Mouse (Mus musculus): ENCODE results near the gene Aff3. TPM values are rescaled to one million over a fixed set of nuclear protein-coding genes. Genes with fewer than 3 reads are reported as not detected.

Gene Aff3
- polyA plus RNA-seq, 1 experiment: 1.3 TPM

- peaks cover 10% of the 10 kb centered on the region for H3K4me1 ChIP-seq (ENCODE audit: control insufficient read depth, insufficient read depth, insufficient read length, low read length)
- no peak overlapping the region for H3K4me3 ChIP-seq (ENCODE audit: insufficient read depth, low read depth, low read length)
Observed at GRCm38 (mm10) chr1:38237027-38237787, 427.5 kb downstream of the Aff3 start.

GRCm38 (mm10) chr1:38233121-38233520 lies 431.6 kb downstream of the Aff3 start:
- Histone ChIP-seq H3K4me3 (ENCODE audit: insufficient read depth, low read depth, low read length) (no peak overlapping the region), H3K4me1 (ENCODE audit: control insufficient read depth, insufficient read depth, insufficient read length, low read length) (no peaks in the 10 kb centered on the region), H3K27ac (replicated peaks; ENCODE audit: low read depth, low read length) (no peak overlapping the region)

More at GRCm38 (mm10) chr1:38237027-38237787, 427.5 kb downstream of the Aff3 start:
- no peak overlapping the region for H3K27ac ChIP-seq (replicated peaks; ENCODE audit: low read depth, low read length)

GRCm38 (mm10) chr1:38230041-38230440 lies 434.7 kb downstream of the Aff3 start:
- H3K4me3 ChIP-seq (ENCODE audit: insufficient read depth, low read depth, low read length): no peak overlapping the region
- H3K4me1 ChIP-seq (ENCODE audit: control insufficient read depth, insufficient read depth, insufficient read length, low read length): no peaks in the 10 kb centered on the region
- H3K27ac ChIP-seq (replicated peaks; ENCODE audit: low read depth, low read length): no peak overlapping the region

- H3K4me3 ChIP-seq (ENCODE audit: insufficient read depth, low read depth, low read length): no peak overlapping the region
- no peaks in the 10 kb centered on the region for H3K4me1 ChIP-seq (ENCODE audit: control insufficient read depth, insufficient read depth, insufficient read length, low read length)
- no peak overlapping the region for H3K27ac ChIP-seq (replicated peaks; ENCODE audit: low read depth, low read length)
Observed at GRCm38 (mm10) chr1:38228806-38229205, 435.9 kb downstream of the Aff3 start.

GRCm38 (mm10) chr1:38225166-38225565 lies 439.6 kb downstream of the Aff3 start:
- no peak overlapping the region for H3K27ac ChIP-seq (replicated peaks; ENCODE audit: low read depth, low read length)
- H3K4me3 ChIP-seq (ENCODE audit: insufficient read depth, low read depth, low read length): no peak overlapping the region
- no peaks in the 10 kb centered on the region for H3K4me1 ChIP-seq (ENCODE audit: control insufficient read depth, insufficient read depth, insufficient read length, low read length)

GRCm38 (mm10) chr1:38222160-38222559 lies 442.6 kb downstream of the Aff3 start:
- no peak overlapping the region for H3K27ac ChIP-seq (replicated peaks; ENCODE audit: low read depth, low read length)
- H3K4me3 ChIP-seq (ENCODE audit: insufficient read depth, low read depth, low read length): no peak overlapping the region
- H3K4me1 ChIP-seq (ENCODE audit: control insufficient read depth, insufficient read depth, insufficient read length, low read length): no peaks in the 10 kb centered on the region

GRCm38 (mm10) chr1:38221431-38221830 lies 443.3 kb downstream of the Aff3 start:
- Histone ChIP-seq H3K4me3 (ENCODE audit: insufficient read depth, low read depth, low read length) (no peak overlapping the region), H3K4me1 (ENCODE audit: control insufficient read depth, insufficient read depth, insufficient read length, low read length) (no peaks in the 10 kb centered on the region), H3K27ac (replicated peaks; ENCODE audit: low read depth, low read length) (no peak overlapping the region)

GRCm38 (mm10) chr1:38217912-38218795 lies 446.6 kb downstream of the Aff3 start:
- no peak overlapping the region for H3K27ac ChIP-seq (replicated peaks; ENCODE audit: low read depth, low read length)
- no peak overlapping the region for H3K4me3 ChIP-seq (ENCODE audit: insufficient read depth, low read depth, low read length)
- H3K4me1 ChIP-seq (ENCODE audit: control insufficient read depth, insufficient read depth, insufficient read length, low read length): no peaks in the 10 kb centered on the region

GRCm38 (mm10) chr1:38217098-38217497 lies 447.7 kb downstream of the Aff3 start:
- Histone ChIP-seq H3K4me1 (ENCODE audit: control insufficient read depth, insufficient read depth, insufficient read length, low read length) (no peaks in the 10 kb centered on the region), H3K27ac (replicated peaks; ENCODE audit: low read depth, low read length) (no peak overlapping the region), H3K4me3 (ENCODE audit: insufficient read depth, low read depth, low read length) (no peak overlapping the region)

- no peak overlapping the region for H3K4me3 ChIP-seq (ENCODE audit: insufficient read depth, low read depth, low read length)
- H3K4me1 ChIP-seq (ENCODE audit: control insufficient read depth, insufficient read depth, insufficient read length, low read length): no peaks in the 10 kb centered on the region
- no peak overlapping the region for H3K27ac ChIP-seq (replicated peaks; ENCODE audit: low read depth, low read length)
Observed at GRCm38 (mm10) chr1:38213377-38213776, 451.4 kb downstream of the Aff3 start.

- Histone ChIP-seq H3K27ac (replicated peaks; ENCODE audit: low read depth, low read length) (no peak overlapping the region), H3K4me3 (ENCODE audit: insufficient read depth, low read depth, low read length) (no peak overlapping the region), H3K4me1 (ENCODE audit: control insufficient read depth, insufficient read depth, insufficient read length, low read length) (no peaks in the 10 kb centered on the region)
Observed at GRCm38 (mm10) chr1:38212386-38212785, 452.4 kb downstream of the Aff3 start.

- H3K4me3 ChIP-seq (ENCODE audit: insufficient read depth, low read depth, low read length): no peak overlapping the region
- H3K27ac ChIP-seq (replicated peaks; ENCODE audit: low read depth, low read length): no peak overlapping the region
- no peaks in the 10 kb centered on the region for H3K4me1 ChIP-seq (ENCODE audit: control insufficient read depth, insufficient read depth, insufficient read length, low read length)
Observed at GRCm38 (mm10) chr1:38202475-38203183, 462.1 kb downstream of the Aff3 start.

GRCm38 (mm10) chr1:38201796-38202195 lies 463.0 kb downstream of the Aff3 start:
- Histone ChIP-seq H3K4me3 (ENCODE audit: insufficient read depth, low read depth, low read length) (no peak overlapping the region), H3K27ac (replicated peaks; ENCODE audit: low read depth, low read length) (no peak overlapping the region), H3K4me1 (ENCODE audit: control insufficient read depth, insufficient read depth, insufficient read length, low read length) (no peaks in the 10 kb centered on the region)

GRCm38 (mm10) chr1:38199669-38200635 lies 464.8 kb downstream of the Aff3 start:
- Histone ChIP-seq H3K4me1 (ENCODE audit: control insufficient read depth, insufficient read depth, insufficient read length, low read length) (no peaks in the 10 kb centered on the region), H3K4me3 (ENCODE audit: insufficient read depth, low read depth, low read length) (no peak overlapping the region), H3K27ac (replicated peaks; ENCODE audit: low read depth, low read length) (no peak overlapping the region)

All from brown adipose tissue, adult 24 weeks (tissue).